Mouse (Mus musculus) neural tube, embryonic 15.5 days (tissue): ENCODE results near the gene Polr2l. TPM values are rescaled to one million over a fixed set of nuclear protein-coding genes. Genes with fewer than 3 reads are reported as not detected.
"Not testable (repeated sequence)": the region's sequence is repeated elsewhere in the genome, so short reads cannot be mapped to it uniquely, and the experiment has no call there.

Experiments used
- ATAC-seq: fragments of 200-750 bp; cut with Nextera tagmentation; 2 replicates; pipeline ENCODE4 v1.8.0; 2017; ENCODE audit warnings: mild to moderate bottlenecking, moderate TSS enrichment, moderate library complexity; ENCODE audit not compliant: low FRiP score
- H3K27ac ChIP-seq: fragments of 300-500 bp; sonication (generic); replicated peaks from 2 replicates; pipeline ENCODE4 v1.5.1; 2015; ENCODE audit warnings: mild to moderate bottlenecking, inconsistent platforms
- H3K27me3 ChIP-seq: fragments of 300-500 bp; sonication (generic); replicated peaks from 2 replicates; pipeline ENCODE4 v1.6.1; 2015; ENCODE audit warnings: inconsistent platforms
- H3K36me3 ChIP-seq: fragments of 300-500 bp; sonication (generic); 2 replicates; pipeline ENCODE4 v1.6.1; 2015; ENCODE audit warnings: inconsistent platforms
- H3K4me1 ChIP-seq: fragments of 300-500 bp; sonication (generic); 2 replicates; pipeline ENCODE4 v1.6.1; 2015; ENCODE audit warnings: inconsistent platforms
- H3K4me2 ChIP-seq: fragments of 300-500 bp; sonication (generic); 2 replicates; pipeline ENCODE4 v1.6.1; 2015; ENCODE audit warnings: inconsistent platforms, mild to moderate bottlenecking, moderate library complexity
- H3K4me3 ChIP-seq: fragments of 300-500 bp; sonication (generic); replicated peaks from 2 replicates; pipeline ENCODE4 v1.5.1; 2015; ENCODE audit warnings: mild to moderate bottlenecking, inconsistent platforms
- H3K9ac ChIP-seq: fragments of 300-500 bp; sonication (generic); replicated peaks from 2 replicates; pipeline ENCODE4 v1.6.1; 2015; ENCODE audit warnings: mild to moderate bottlenecking, inconsistent platforms
- H3K9me3 ChIP-seq: fragments of 300-500 bp; sonication (generic); replicated peaks from 2 replicates; pipeline ENCODE4 v1.6.1; 2016; ENCODE audit warnings: inconsistent platforms
- whole genome bisulfite sequencing: fragments of 180-500 bp; shearing (Covaris S2); methylation state at CpG from one replicate; pipeline ENCODE4 v1.1.7; 2015; ENCODE audit warnings: mixed read lengths; 5-methylcytosine and 5-hydroxymethylcytosine counted together
- polyA plus RNA-seq: library from polyadenylated mRNA; unstranded; fragments of >200 nt; fragmentation: Nextera tagmentation; extraction: Ambion mirVana; gene quantifications from 2 replicates; pipeline ENCODE4 v1.2.1, GENCODE M21; 2015

The Polr2l gene
- polyA plus RNA-seq, 1 experiment from 2014 or later, result 89.8 TPM

GRCm38 (mm10) chr7:141457236-141457635, 17.7 kb downstream of the Polr2l start:
- peaks cover 19% of the 10 kb centered on the region for H3K36me3 ChIP-seq
- no peak overlapping the region for H3K9ac ChIP-seq
- H3K27ac ChIP-seq, result no peak overlapping the region
- H3K4me2 ChIP-seq, result no peak overlapping the region
- no peak for ATAC-seq
- H3K4me1 ChIP-seq, result peaks cover 33% of the 10 kb centered on the region
- H3K4me3 ChIP-seq, result no peak overlapping the region
- WGBS, result 94% methylated on average over 14 of the region's 14 CpGs
- no peaks in the 10 kb centered on the region for H3K9me3 ChIP-seq
- peaks cover 32% of the 10 kb centered on the region for H3K27me3 ChIP-seq

GRCm38 (mm10) chr7:141456739-141457138, 18.2 kb downstream of the Polr2l start:
- Histone ChIP-seq H3K9me3 (no peaks in the 10 kb centered on the region), H3K4me1 (peaks cover 28% of the 10 kb centered on the region), H3K9ac (no peak overlapping the region), H3K27me3 (peaks cover 27% of the 10 kb centered on the region), H3K4me3 (no peak overlapping the region), H3K36me3 (peaks cover 24% of the 10 kb centered on the region), H3K4me2 (peak overlapping the region; percentile 86), H3K27ac (no peak overlapping the region)
- WGBS, result 92% methylated on average over 6 of the region's 6 CpGs
- no peak for ATAC-seq

GRCm38 (mm10) chr7:141455610-141456314, 19.2 kb downstream of the Polr2l start:
- H3K36me3 ChIP-seq, result peaks cover 34% of the 10 kb centered on the region
- H3K27me3 ChIP-seq, result peaks cover 18% of the 10 kb centered on the region
- WGBS, result under 1% methylated on average over 23 of the region's 23 CpGs
- peaks cover 24% of the 10 kb centered on the region for H3K4me1 ChIP-seq
- peak; percentile 33 for ATAC-seq
- H3K9ac ChIP-seq, result peak overlapping the region; percentile 62
- peak overlapping the region; percentile 61 for H3K4me3 ChIP-seq
- H3K4me2 ChIP-seq, result peak overlapping the region; percentile 86
- H3K27ac ChIP-seq, result peak overlapping the region; percentile 68
- no peaks in the 10 kb centered on the region for H3K9me3 ChIP-seq

DNA sequence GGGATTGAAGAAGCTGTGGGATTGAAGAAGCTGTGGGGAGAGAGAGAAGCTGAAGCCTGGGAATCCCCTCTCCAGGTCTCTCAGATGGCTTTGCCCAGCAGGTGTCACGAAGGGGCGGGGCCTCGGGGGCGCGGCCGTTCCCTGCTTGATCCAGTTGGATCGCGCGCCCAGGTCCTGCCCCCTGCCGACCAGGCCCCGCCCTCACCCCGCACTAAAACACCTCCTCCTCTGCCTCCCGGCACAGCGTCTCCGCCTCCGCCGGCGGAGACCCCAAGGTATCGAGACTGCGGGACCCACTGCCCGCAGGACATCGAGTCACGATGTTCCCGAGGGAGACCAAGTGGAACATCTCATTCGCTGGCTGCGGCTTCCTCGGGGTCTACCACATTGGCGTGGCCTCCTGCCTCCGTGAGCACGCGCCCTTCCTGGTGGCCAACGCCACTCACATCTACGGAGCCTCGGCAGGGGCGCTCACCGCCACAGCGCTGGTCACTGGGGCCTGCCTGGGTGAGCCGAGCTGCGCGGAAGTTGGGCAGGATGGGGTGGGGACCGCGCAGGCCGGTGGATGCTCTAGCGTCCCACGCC, 19.9 kb downstream of the Polr2l start, which contains the start of gene Pnpla2:
TSS of gene Pnpla2 (plus strand) at position 232 of the 585 bp plus-strand sequence.
- peak; percentile 77 for ATAC-seq
- Histone ChIP-seq H3K27ac (peak within 1 kb of the TSS; percentile 68), H3K9me3 (no peaks in the 10 kb centered on the region), H3K4me3 (peak within 1 kb of the TSS; percentile 61), H3K4me1 (peaks cover 24% of the 10 kb centered on the region), H3K9ac (peak within 1 kb of the TSS; percentile 62), H3K27me3 (peaks cover 11% of the 10 kb centered on the region), H3K36me3 (peaks cover 41% of the 10 kb centered on the region), H3K4me2 (peak within 1 kb of the TSS; percentile 86)
- WGBS, result under 1% methylated on average over 45 of the region's 45 CpGs

DNA sequence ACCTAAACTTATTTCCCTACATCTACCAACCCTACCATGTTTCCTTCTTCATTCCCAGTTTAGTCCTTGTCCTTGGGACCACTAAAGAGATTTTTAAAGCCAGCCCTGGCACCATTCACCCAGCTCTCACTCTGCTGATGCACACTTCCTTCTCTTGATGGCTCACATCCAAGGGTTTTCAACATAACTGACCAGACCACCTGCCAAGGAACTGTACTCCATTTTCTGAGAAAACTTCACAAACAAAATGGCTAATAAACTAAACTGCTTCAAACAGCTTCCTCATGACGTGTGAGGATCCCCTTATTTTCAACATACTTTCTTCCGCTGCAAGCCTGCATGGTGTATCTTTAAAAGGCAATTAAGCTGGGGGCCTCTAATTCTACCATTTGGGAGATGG, 21.3 kb downstream of the Polr2l start:
- H3K27ac ChIP-seq, result no peak overlapping the region
- no peaks in the 10 kb centered on the region for H3K27me3 ChIP-seq
- no peak overlapping the region for H3K4me3 ChIP-seq
- 76% methylated on average over 2 of the region's 2 CpGs for WGBS
- H3K9me3 ChIP-seq, result no peaks in the 10 kb centered on the region
- H3K36me3 ChIP-seq, result peaks cover 36% of the 10 kb centered on the region
- no peak overlapping the region for H3K9ac ChIP-seq
- H3K4me1 ChIP-seq, result peaks cover 30% of the 10 kb centered on the region
- ATAC-seq, result no peak
- no peak overlapping the region for H3K4me2 ChIP-seq

- no peak for ATAC-seq
- Histone ChIP-seq H3K27ac (no peak overlapping the region), H3K4me3 (no peak overlapping the region), H3K9ac (no peak overlapping the region), H3K27me3 (no peaks in the 10 kb centered on the region), H3K4me1 (peaks cover 36% of the 10 kb centered on the region), H3K36me3 (peaks cover 38% of the 10 kb centered on the region), H3K4me2 (no peak overlapping the region), H3K9me3 (no peaks in the 10 kb centered on the region)
Measured at GRCm38 (mm10) chr7:141451928-141452327, 23.0 kb downstream of the Polr2l start.

DNA sequence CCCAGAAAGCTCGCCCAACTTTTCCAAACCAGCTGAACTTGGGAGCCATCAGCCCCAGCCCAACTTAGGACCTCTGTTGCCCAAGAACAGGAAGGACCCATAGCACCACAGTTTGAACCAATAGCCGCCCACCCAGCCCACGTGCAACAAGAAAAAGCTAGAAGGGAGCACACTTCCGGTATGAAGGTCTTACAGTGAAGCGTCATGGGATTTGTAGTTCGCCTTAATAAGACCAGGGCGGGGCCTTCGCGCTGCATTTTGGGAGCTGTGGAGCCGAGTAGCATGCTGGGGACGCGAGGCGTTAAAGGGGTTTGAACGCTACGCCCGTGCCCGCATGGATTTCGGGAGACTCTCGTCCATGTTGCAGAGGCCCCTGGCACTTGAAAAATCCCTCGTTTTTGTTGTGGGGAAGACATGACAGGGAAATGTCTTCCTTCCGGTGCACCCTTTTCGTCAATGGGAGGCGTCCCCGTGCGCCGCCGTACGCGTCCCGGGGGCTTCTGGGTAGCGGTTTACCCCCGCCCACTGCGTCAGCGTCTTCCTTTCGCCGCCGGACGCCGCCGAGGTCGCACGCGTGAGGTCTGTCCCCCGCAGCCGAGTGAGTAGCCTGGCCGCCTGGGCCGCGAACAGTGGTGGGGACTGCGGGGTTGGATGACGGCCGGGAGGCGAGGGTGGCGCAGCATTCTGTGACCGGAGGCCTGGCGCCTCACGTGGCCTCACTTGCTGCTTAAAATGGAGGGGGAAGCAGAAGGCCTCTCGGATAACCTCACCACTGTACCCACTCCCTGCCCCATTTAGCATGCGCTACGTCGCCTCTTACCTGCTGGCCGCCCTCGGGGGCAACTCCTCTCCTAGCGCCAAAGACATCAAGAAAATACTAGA, 27.6 kb downstream of the Polr2l start, which contains the start of gene Rplp2:
TSS of gene Rplp2 (plus strand) at position 261 of the 882 bp plus-strand sequence.
- WGBS, result under 1% methylated on average over 62 of the region's 63 CpGs
- ATAC-seq, result peak; percentile 94
- no peaks in the 10 kb centered on the region for H3K9me3 ChIP-seq

DNA sequence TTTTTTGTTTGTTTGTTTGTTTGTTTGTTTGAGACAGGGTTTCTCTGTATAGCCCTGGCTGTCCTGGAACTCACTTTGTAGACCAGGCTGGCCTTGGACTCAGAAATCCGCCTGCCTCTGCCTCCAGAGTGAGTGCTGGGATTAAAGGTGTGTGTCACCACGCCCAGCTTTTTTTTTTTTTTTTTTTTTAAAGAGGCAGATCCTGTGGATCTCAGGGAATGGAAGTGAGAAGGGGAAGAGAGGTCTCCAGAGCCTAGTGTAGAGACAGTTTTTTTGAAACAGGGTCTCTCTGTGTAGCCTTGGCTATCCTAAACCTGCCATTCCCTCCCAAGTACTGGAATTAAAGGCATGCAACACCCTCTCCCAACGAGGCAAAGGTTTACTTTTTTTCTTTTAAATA, 28.6 kb downstream of the Polr2l start:
- WGBS, result 89% methylated on average over 3 of the region's 3 CpGs
- Histone ChIP-seq H3K4me2 (peak overlapping the region; percentile 66), H3K36me3 (peaks cover 24% of the 10 kb centered on the region), H3K27ac (peak overlapping the region; percentile 96; the same call in 1 of the 2 replicates), H3K4me1 (peaks cover 43% of the 10 kb centered on the region)
- ATAC-seq, H3K9ac ChIP-seq, H3K4me3 ChIP-seq, H3K9me3 ChIP-seq, H3K27me3 ChIP-seq: not testable (repeated sequence)

More for the DNA sequence above, 27.6 kb downstream of the Polr2l start, which contains the start of gene Rplp2:
- peak within 1 kb of the TSS; percentile 96 for H3K27ac ChIP-seq
- peak within 1 kb of the TSS; percentile 83 for H3K9ac ChIP-seq
- H3K36me3 ChIP-seq, result peaks cover 34% of the 10 kb centered on the region
- H3K4me2 ChIP-seq, result peak within 1 kb of the TSS; percentile 66
- peak within 1 kb of the TSS; percentile 75 for H3K4me3 ChIP-seq
- no peaks in the 10 kb centered on the region for H3K27me3 ChIP-seq
- peaks cover 40% of the 10 kb centered on the region for H3K4me1 ChIP-seq

DNA sequence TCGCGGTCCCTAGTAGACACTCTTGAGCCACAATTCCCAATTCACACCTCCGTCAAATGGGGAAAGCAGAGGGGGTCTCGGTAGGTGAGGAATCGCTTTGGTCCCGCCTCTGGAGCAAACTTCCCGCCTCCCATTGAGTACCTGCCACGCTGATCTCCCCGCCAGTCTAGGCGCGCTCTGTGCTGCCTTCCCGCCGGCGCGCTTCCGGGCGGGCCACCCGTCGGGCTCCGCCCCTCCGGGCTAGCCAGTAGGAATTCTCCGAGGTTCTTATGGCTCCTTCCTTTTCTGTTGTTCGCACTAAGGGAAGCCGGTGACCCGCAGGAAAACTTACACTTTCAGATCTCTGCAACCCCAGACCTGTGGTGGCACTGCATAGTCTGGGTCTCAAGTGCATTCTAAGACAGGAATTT, 31.1 kb downstream of the Polr2l start, which contains the start of gene Pidd1:
TSS of gene Pidd1 (minus strand) at position 198 of the 410 bp plus-strand sequence.
- under 1% methylated on average over 25 of the region's 25 CpGs for WGBS
- Histone ChIP-seq H3K27ac (no peak within 1 kb of the TSS), H3K4me2 (peak within 1 kb of the TSS; percentile 68), H3K9me3 (no peaks in the 10 kb centered on the region), H3K4me3 (peak within 1 kb of the TSS; percentile 38), H3K27me3 (no peaks in the 10 kb centered on the region), H3K4me1 (peaks cover 43% of the 10 kb centered on the region), H3K36me3 (0 out of 2 replicates have a peak, but pooled peaks cover 4% of the 10 kb centered on the region), H3K9ac (peak within 1 kb of the TSS; percentile 38; the same call in 1 of the 2 replicates)
- ATAC-seq, result no peak

DNA sequence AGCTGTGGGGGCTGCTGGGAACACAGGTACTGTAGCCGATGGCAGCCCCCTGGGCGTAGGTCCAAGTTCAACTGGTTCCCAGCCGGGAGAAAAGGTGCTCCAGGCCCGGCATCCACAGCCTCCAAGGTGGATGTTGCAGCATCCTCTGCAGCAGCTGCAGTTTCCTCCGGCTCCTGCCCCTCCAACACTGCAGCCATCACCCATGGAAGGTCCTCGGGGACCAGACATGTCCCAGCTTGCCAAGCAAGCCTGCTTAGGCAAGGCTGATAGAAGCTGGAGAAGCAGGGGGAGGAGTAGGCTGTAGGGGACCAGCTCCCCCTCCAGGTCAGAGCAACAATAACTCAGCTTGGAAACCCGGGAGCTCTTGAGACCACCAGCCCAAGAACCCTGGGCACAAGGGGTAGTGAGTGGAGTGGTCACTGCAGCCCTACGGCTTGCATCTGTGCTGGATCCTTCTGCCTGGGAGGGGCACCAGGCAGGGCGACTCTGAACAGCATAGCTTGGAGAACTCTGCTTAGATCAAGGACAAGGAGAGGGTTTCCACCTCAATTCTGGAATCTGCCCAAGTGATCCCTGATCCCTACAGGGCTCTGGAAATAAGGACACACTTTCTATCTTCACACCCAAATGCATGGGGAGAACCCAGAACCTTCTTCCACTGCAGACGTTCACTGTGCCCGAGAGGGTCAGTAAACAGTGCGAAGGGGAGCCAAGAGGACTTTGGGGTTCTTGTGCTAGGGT, 31.7 kb downstream of the Polr2l start:
- WGBS, result 25% methylated on average over 12 of the region's 12 CpGs

More for the DNA sequence above, 31.7 kb downstream of the Polr2l start:
- ATAC-seq, result no peak
- no peak overlapping the region for H3K27ac ChIP-seq
- H3K4me2 ChIP-seq, result peak overlapping the region; percentile 68
- no peaks in the 10 kb centered on the region for H3K9me3 ChIP-seq
- no peaks in the 10 kb centered on the region for H3K27me3 ChIP-seq
- H3K36me3 ChIP-seq, result no peaks in the 10 kb centered on the region
- peaks cover 39% of the 10 kb centered on the region for H3K4me1 ChIP-seq
- H3K4me3 ChIP-seq, result peak overlapping the region; percentile 38
- peak overlapping the region; percentile 38; the same call in 1 of the 2 replicates for H3K9ac ChIP-seq
